ENCODE assay signal across 10 mouse cellular contexts in genomic region chr4:123116640-123117039, GRCm38 (mm10). TPM values are rescaled to one million over a fixed set of nuclear protein-coding genes. Genes with fewer than 3 reads are reported as not detected.
DNase-seq lines count a peak whose midpoint lies in the region; ATAC-seq and TF ChIP-seq lines count a peak whose summit lies in the region.
"Not testable (repeated sequence)": the region's sequence is repeated elsewhere in the genome, so short reads cannot be mapped to it uniquely, and the experiment has no call there.
"Had no signal": no experiment of that assay in that cellular context is flagged by ENCODE, and none has a peak within 500 bp of the region (broad histone marks: within the 10 kb centered on the region; RNA-seq: fewer than 3 reads in every experiment).

No protein-coding gene starts in this region.

- not testable (repeated sequence) for H3K36me3 ChIP-seq in forebrain, embryonic 13.5 days (ENCODE audit: poor library complexity, severe bottlenecking); heart, embryonic 16.5 days (ENCODE audit: control insufficient read depth, insufficient read depth); intestine, postnatal 0 days (ENCODE audit: control insufficient read depth, insufficient read depth); limb, embryonic 10.5 days; midbrain, embryonic 11.5 days (ENCODE audit: control insufficient read depth, insufficient read depth, low read length)

- H3K4me2 ChIP-seq in forebrain, embryonic 13.5 days, result peak overlapping the region; percentile 59
- H3K4me2 ChIP-seq in heart, embryonic 16.5 days (ENCODE audit: low read depth, low read length), result peak overlapping the region; percentile 60
- peak overlapping the region; percentile 51 for H3K4me2 ChIP-seq in intestine, postnatal 0 days (replicated peaks; ENCODE audit: low read depth)
- peak overlapping the region; percentile 43 for H3K4me2 ChIP-seq in midbrain, embryonic 11.5 days

- not testable (repeated sequence) for H3K27ac ChIP-seq in forebrain, embryonic 13.5 days; heart, embryonic 16.5 days (ENCODE audit: low read length); intestine, postnatal 0 days (ENCODE audit: low read depth, low read length); limb, embryonic 10.5 days; midbrain, embryonic 11.5 days (ENCODE audit: low read depth, low read length)

- H3K9me3 ChIP-seq in forebrain, embryonic 13.5 days (replicated peaks); heart, embryonic 16.5 days (replicated peaks; ENCODE audit: control insufficient read depth, low read length); intestine, postnatal 0 days (ENCODE audit: control insufficient read depth); limb, embryonic 10.5 days (replicated peaks); midbrain, embryonic 11.5 days (ENCODE audit: control insufficient read depth, low read length): not testable (repeated sequence)

- not testable (repeated sequence) for H3K9ac ChIP-seq in forebrain, embryonic 13.5 days; heart, embryonic 16.5 days (ENCODE audit: low read length); intestine, postnatal 0 days (ENCODE audit: low read depth, low read length); midbrain, embryonic 11.5 days (ENCODE audit: low read length)

- peaks cover 18% of the 10 kb centered on the region for H3K27me3 ChIP-seq in forebrain, embryonic 13.5 days
- H3K27me3 ChIP-seq in heart, embryonic 16.5 days (ENCODE audit: control insufficient read depth, insufficient read depth, low read length), result peaks cover 14% of the 10 kb centered on the region
- H3K27me3 ChIP-seq in intestine, postnatal 0 days (replicated peaks; ENCODE audit: control insufficient read depth, insufficient read depth, low read length); midbrain, embryonic 11.5 days (ENCODE audit: control insufficient read depth, insufficient read depth, low read length): not testable (repeated sequence)
- H3K27me3 ChIP-seq in limb, embryonic 10.5 days (ENCODE audit: low read depth, poor library complexity, severe bottlenecking), result peaks cover 40% of the 10 kb centered on the region

- peak overlapping the region; percentile 36 for H3K4me3 ChIP-seq in forebrain, embryonic 13.5 days
- H3K4me3 ChIP-seq in heart, embryonic 16.5 days (ENCODE audit: low read length), result peak overlapping the region; percentile 38
- H3K4me3 ChIP-seq in intestine, postnatal 0 days (ENCODE audit: low read depth, low read length); midbrain, embryonic 11.5 days (ENCODE audit: low read depth, low read length): not testable (repeated sequence)
- peak overlapping the region; percentile 44 for H3K4me3 ChIP-seq in limb, embryonic 10.5 days

- H3K4me1 ChIP-seq in forebrain, embryonic 13.5 days; heart, embryonic 16.5 days (ENCODE audit: control insufficient read depth, insufficient read depth, low read length); intestine, postnatal 0 days (replicated peaks; ENCODE audit: control insufficient read depth, insufficient read depth, low read length); limb, embryonic 10.5 days; midbrain, embryonic 11.5 days (ENCODE audit: control insufficient read depth, insufficient read depth, low read length): not testable (repeated sequence)

- ATAC-seq in common myeloid progenitor, adult 5-6 weeks (replicated peaks; ENCODE audit: low read depth, poor library complexity, severe bottlenecking), result peak; percentile 43
- ATAC-seq in forebrain, embryonic 13.5 days, result peak; percentile 78
- not testable (repeated sequence) for ATAC-seq in heart, embryonic 16.5 days (replicated peaks; ENCODE audit: extremely low read depth, insufficient read depth, low FRiP score)
- ATAC-seq in intestine, postnatal 0 days, result peak; percentile 41
- ATAC-seq in midbrain, embryonic 11.5 days (ENCODE audit: low FRiP score), result peak; percentile 19; the same call in 1 of the 2 replicates

- 22% methylated on average over 27 of the region's 42 CpGs for WGBS in forebrain, embryonic 13.5 days
- WGBS in heart, embryonic 16.5 days, result 17% methylated on average over 25 of the region's 42 CpGs
- WGBS in intestine, postnatal 0 days, result 20% methylated on average over 26 of the region's 42 CpGs
- 22% methylated on average over 24 of the region's 42 CpGs for WGBS in limb, embryonic 10.5 days
- 15% methylated on average over 33 of the region's 42 CpGs for whole genome bisulfite sequencing in midbrain, embryonic 11.5 days

- not testable (repeated sequence) for TF ChIP-seq CTCF in intestine, postnatal 0 days (IDR thresholded peaks at IDR 0.05; ENCODE audit: low read depth)

- peak; percentile 48 for DNase-seq in limb, embryonic 10.5 days (ENCODE audit: low spot score)
- DNase-seq in midbrain, embryonic 11.5 days (ENCODE audit: low spot score, missing footprints), result peak; percentile 87
- DNase-seq in retina, embryonic 14.5 days (ENCODE audit: low spot score), result peak; percentile 13

RNA-seq across cellular contexts. Expression of gene Oxct2b, which starts 0.6 kb away (rescaled TPM):
- not detected in 2 replicates for total RNA-seq in common myeloid progenitor, adult 5-6 weeks (2017)
- not detected in 2 replicates for polyA plus RNA-seq in forebrain, embryonic 13.5 days (2015; fragmentation: Nextera tagmentation; extraction: Ambion mirVana)
- polyA plus RNA-seq in heart, embryonic 16.5 days (2015; fragmentation: Nextera tagmentation; extraction: Ambion mirVana), result not detected in 2 replicates
- 0.31 and 0.52 TPM in 2 replicates for polyA plus RNA-seq in intestine, postnatal 0 days (2015; fragmentation: Nextera tagmentation; extraction: Ambion mirVana)
- not detected in 2 replicates for polyA plus RNA-seq in limb, embryonic 10.5 days (2016; fragmentation: Nextera tagmentation; extraction: Ambion mirVana)
- polyA plus RNA-seq in midbrain, embryonic 11.5 days (2014; fragmentation: Nextera tagmentation; extraction: Ambion mirVana), result 0.18 TPM in 1 of 2 replicates, not detected in the other
- total RNA-seq: layer of hippocampus, postnatal 36 days; monocyte, adult 5-6 weeks had no signal
- polyA plus RNA-seq: lung, adult 2 months had no signal

RNA-seq across cellular contexts. Expression of gene Bmp8b, which starts 11.7 kb away (rescaled TPM):
- total RNA-seq in common myeloid progenitor, adult 5-6 weeks (2017), result not detected in 2 replicates
- 0.19 and 0.25 TPM in 2 replicates for polyA plus RNA-seq in forebrain, embryonic 13.5 days (2015; fragmentation: Nextera tagmentation; extraction: Ambion mirVana)
- 0.30 and 0.45 TPM in 2 replicates for polyA plus RNA-seq in heart, embryonic 16.5 days (2015; fragmentation: Nextera tagmentation; extraction: Ambion mirVana)
- polyA plus RNA-seq in intestine, postnatal 0 days (2015; fragmentation: Nextera tagmentation; extraction: Ambion mirVana), result 0.30 and 0.41 TPM in 2 replicates
- polyA plus RNA-seq in limb, embryonic 10.5 days (2016; fragmentation: Nextera tagmentation; extraction: Ambion mirVana), result 0.16 and 0.29 TPM in 2 replicates
- 0.15 and 0.30 TPM in 2 replicates for polyA plus RNA-seq in midbrain, embryonic 11.5 days (2014; fragmentation: Nextera tagmentation; extraction: Ambion mirVana)
- total RNA-seq: monocyte, adult 5-6 weeks had no signal

RNA-seq across cellular contexts. Expression of gene Ppie, which starts 23.1 kb away (rescaled TPM):
- 72.2 and 91.1 TPM in 2 replicates for total RNA-seq in common myeloid progenitor, adult 5-6 weeks (2017)
- polyA plus RNA-seq in forebrain, embryonic 13.5 days (2015; fragmentation: Nextera tagmentation; extraction: Ambion mirVana), result 91.6 and 96.0 TPM in 2 replicates
- polyA plus RNA-seq in heart, embryonic 16.5 days (2015; fragmentation: Nextera tagmentation; extraction: Ambion mirVana), result 58.1 and 58.4 TPM in 2 replicates
- 30.9 and 31.5 TPM in 2 replicates for polyA plus RNA-seq in intestine, postnatal 0 days (2015; fragmentation: Nextera tagmentation; extraction: Ambion mirVana)
- polyA plus RNA-seq in limb, embryonic 10.5 days (2016; fragmentation: Nextera tagmentation; extraction: Ambion mirVana), result 133 and 144 TPM in 2 replicates
- 119 and 126 TPM in 2 replicates for polyA plus RNA-seq in midbrain, embryonic 11.5 days (2014; fragmentation: Nextera tagmentation; extraction: Ambion mirVana)

Comparison
In these comparisons a context has a peak if more than half of its experiments do, and no peak if none do; other contexts are left out.
1. DNase-seq: peak in every context shown above with its lines; median percentile 87 in midbrain, embryonic 11.5 days; 48 in limb, embryonic 10.5 days; 13 in retina, embryonic 14.5 days.